Mouse (Mus musculus) layer of hippocampus, adult 9-10 months (tissue): ENCODE data around the gene Agpat1.

Source experiments
- DNase-seq: peaks from one replicate; pipeline ENCODE4 v3.0.0; 2022; ENCODE audit warnings: low spot score

Gene Agpat1

GRCm38 (mm10) chr17:34604061-34604508, at the start of gene Agpat1:
TSS of gene Agpat1 (plus strand) at chr17:34604262.
- peak; percentile 93 for DNase-seq

DNA sequence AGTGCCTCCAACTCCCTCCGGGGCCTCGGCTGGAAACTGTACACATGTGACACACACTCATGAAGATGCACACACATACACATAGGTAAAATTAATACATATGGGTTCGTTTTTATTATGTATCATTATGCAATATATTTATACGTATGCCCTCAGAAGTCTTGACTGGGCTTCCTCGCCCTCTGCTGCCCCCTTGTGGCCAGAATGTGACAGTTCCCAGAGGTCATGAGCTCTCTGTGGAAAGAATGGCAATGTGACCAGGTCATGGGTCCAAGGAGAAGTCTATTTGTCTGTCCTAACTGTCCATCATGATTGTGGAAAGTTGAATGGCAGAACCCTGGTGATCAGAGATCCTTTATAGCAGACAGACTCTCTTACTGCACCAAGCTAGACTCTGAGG, 48.6 kb upstream of the Agpat1 start:
- DNase-seq: peak; percentile 64

- DNase-seq: no peak
Measured at GRCm38 (mm10) chr17:34556406-34556805, 47.7 kb upstream of the Agpat1 start.

DNA sequence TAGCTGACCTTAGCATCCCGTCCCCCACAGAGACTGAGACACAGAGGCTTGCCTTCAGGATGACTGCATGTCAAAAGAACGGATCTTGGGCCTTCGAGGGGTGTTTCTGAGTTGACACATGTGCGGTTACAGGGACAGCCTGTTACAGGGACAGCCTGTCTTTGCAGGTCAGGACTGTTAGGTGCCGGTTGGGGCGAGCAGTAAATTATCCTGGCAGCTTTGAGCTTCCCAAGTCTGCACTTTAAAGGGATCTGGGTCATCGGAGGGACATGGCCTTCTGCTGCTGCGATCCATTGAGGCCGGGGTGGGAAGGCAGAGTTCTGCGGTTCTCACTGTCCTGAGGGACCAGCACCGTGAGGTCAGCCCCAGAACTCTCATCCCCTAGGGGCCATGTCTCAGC, 46.7 kb upstream of the Agpat1 start:
- no peak for DNase-seq

DNA sequence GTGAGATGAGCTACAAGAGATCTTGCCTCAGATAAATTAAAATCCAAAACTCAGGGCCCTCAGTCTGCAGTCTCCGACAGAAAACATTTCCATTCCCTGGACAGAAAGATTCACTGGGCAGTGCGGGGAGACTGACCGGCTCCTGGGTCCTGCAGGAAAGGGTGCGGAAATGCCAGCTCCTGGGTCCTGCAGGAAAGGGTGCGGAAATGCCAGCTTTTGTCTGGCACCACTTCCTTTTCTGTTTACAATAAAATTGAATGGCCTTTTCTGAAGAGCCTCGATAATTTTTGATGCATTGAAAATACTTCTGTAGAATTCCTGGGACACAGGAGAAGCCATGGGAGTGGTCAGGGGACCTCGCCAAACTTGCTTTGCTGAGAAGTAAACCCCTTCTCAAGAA, 44.9 kb upstream of the Agpat1 start:
- no peak for DNase-seq

- DNase-seq: no peak
Measured at GRCm38 (mm10) chr17:34559895-34560294, 44.2 kb upstream of the Agpat1 start.

GRCm38 (mm10) chr17:34560438-34560837, 43.6 kb upstream of the Agpat1 start:
- no peak for DNase-seq

- DNase-seq: no peak
Measured at GRCm38 (mm10) chr17:34561200-34561599, 42.9 kb upstream of the Agpat1 start.

GRCm38 (mm10) chr17:34562595-34562994, 41.5 kb upstream of the Agpat1 start:
- DNase-seq: no peak

DNA sequence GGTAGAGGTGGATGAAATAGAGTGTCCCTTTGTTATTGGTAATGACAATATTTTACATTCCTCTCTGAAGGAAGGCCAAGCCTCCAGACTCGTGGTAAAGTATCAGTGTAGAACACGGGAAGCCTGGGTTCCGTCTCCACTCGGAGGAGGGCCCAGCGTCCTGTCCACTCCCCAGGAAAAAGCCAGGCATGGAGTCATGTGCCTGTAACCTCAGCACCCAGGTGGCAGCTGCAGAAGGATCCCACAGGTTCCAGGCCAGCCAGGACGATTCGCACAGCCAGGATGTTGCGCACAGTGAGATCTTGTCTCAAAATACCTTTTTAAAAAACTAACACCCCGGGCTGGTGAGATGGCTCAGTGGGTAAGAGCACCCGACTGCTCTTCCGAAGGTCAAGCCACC, 40.7 kb upstream of the Agpat1 start:
- no peak for DNase-seq

DNA sequence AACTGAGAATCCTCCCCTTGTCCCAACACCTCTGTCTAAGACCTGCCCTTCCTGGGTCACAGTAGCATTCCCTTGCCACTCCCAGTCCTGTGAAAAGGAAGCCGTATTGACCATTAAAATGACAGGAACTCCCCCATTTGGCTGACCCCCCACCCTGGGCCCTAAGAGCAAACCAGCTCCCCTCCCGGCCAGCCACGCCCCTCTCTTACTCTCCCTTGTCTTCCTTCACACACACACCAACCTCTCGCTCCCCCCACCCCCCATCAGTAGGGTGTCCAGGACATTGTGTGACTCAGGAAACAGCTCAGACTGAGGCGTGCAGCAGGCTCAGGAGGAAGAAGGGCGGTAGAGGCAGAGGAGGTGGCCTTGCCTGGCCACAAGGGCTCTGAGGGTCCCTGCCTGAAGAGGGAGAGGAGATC, 40.0 kb upstream of the Agpat1 start, which contains the start of gene Notch4:
Gene Notch4 (plus strand): TSS at position 266 of the 419 bp plus-strand sequence.
- DNase-seq: no peak

GRCm38 (mm10) chr17:34564796-34565195, 39.3 kb upstream of the Agpat1 start:
- DNase-seq: no peak

DNA sequence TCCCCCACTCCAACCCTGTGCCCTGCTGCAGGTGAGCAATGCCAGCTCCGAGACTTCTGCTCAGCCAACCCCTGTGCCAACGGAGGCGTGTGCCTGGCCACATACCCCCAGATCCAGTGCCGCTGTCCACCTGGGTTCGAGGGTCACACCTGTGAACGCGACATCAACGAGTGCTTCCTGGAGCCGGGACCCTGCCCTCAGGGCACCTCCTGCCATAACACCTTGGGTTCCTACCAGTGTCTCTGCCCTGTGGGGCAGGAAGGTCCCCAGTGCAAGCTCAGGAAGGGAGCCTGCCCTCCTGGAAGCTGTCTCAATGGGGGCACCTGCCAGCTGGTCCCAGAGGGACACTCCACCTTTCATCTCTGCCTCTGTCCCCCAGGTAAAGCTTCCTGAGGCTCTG, 36.8 kb upstream of the Agpat1 start:
- no peak for DNase-seq

DNA sequence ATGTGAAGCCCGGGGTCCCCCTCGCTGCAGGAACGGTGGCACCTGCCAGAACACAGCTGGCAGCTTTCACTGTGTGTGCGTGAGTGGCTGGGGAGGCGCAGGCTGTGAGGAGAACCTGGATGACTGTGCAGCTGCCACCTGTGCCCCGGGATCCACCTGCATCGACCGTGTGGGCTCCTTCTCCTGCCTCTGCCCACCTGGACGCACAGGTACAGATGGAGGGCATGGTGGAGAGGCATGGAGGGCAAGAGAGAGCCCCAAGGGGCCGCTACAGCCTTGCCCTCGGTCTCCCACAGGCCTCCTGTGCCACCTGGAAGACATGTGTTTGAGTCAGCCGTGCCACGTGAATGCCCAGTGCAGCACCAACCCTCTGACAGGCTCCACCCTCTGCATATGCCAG, 35.6 kb upstream of the Agpat1 start:
- no peak for DNase-seq

GRCm38 (mm10) chr17:34569919-34570318, 34.1 kb upstream of the Agpat1 start:
- no peak for DNase-seq

GRCm38 (mm10) chr17:34571875-34572274, 32.2 kb upstream of the Agpat1 start:
- DNase-seq: no peak

DNA sequence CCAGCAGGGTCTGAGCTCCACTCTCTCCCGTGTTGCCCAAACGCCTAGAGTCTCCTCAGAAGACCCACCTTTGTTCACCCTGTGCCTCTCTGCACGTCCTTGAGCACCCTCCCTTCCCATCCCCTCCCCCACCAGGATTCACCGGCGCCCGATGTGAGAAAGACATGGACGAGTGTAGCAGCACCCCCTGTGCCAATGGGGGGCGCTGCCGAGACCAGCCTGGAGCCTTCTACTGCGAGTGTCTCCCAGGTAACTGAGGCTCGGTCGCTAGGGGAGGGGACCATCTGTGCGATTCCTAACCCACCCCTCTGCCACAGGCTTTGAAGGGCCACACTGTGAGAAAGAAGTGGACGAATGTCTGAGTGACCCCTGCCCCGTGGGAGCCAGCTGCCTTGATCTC, 31.7 kb upstream of the Agpat1 start:
- DNase-seq: no peak

DNA sequence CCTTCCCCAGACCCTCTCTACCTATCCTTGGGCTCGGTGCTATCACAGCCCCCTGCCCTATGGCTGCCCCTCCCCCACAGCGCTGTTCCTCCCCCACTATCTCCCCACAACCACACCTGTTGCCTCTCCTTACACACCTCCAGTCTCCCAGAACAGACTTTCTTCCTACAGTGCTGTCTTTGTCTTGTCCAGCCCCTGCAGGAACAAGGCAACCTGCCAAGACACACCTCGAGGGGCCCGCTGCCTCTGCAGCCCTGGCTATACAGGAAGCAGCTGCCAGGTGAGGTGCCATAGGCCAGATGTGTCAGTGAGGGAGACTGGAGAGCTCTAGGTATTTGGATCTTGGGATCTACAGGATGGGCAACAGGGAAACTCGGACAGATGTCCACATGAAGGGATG, 27.5 kb upstream of the Agpat1 start:
- DNase-seq: no peak

- DNase-seq: no peak
Measured at GRCm38 (mm10) chr17:34578070-34578469, 26.0 kb upstream of the Agpat1 start.

- no peak for DNase-seq
Measured at GRCm38 (mm10) chr17:34582528-34582927, 21.5 kb upstream of the Agpat1 start.

DNA sequence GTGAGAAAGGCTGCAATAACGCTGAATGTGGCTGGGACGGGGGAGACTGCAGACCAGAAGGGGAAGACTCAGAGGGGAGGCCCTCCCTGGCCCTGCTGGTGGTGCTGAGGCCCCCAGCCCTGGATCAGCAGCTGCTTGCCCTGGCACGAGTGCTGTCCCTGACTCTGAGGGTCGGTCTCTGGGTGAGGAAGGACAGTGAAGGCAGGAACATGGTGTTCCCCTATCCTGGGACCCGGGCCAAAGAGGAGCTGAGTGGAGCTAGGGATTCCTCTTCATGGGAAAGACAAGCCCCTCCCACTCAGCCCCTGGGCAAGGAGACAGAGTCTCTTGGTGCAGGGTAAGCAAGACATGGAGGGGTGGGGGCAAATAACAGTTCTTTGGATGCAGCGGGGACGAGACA, 20.7 kb upstream of the Agpat1 start:
- DNase-seq: no peak

DNA sequence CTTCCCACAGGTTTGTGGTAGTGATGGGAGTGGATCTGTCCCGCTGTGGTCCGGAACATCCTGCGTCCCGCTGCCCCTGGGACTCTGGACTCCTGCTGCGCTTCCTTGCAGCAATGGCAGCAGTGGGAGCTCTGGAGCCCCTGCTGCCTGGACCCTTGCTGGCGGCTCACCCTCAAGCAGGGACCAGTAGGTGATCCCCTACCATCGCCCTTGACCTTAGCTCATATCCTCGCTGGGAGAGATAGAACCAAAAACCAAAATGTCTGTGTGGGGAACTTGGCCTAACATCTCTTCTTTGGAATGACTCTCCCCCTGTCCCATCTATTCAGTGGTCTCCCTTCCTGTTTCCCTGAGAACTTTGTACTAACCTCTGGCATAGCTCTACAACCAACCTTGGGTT, 20.2 kb upstream of the Agpat1 start:
- no peak for DNase-seq

DNA sequence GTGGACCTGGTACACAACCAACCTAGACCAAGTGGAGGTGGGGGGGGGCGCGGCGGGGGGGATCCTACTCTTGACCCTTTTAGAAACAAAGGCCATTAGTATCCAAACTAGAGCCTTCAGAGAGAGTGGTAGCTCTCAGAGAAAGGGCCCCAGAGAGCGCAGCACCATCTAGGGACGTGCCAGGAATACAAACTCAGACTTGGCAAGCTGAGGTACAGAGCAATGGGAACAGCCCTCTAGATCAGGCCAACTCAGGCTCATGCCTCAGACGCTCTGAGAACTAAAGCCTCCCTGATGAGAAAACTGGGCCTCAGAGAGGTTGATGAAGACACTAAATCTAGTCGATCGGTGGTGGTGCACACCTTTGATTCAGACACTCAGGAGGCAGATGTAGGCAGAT, 18.9 kb upstream of the Agpat1 start:
- DNase-seq: no peak

DNA sequence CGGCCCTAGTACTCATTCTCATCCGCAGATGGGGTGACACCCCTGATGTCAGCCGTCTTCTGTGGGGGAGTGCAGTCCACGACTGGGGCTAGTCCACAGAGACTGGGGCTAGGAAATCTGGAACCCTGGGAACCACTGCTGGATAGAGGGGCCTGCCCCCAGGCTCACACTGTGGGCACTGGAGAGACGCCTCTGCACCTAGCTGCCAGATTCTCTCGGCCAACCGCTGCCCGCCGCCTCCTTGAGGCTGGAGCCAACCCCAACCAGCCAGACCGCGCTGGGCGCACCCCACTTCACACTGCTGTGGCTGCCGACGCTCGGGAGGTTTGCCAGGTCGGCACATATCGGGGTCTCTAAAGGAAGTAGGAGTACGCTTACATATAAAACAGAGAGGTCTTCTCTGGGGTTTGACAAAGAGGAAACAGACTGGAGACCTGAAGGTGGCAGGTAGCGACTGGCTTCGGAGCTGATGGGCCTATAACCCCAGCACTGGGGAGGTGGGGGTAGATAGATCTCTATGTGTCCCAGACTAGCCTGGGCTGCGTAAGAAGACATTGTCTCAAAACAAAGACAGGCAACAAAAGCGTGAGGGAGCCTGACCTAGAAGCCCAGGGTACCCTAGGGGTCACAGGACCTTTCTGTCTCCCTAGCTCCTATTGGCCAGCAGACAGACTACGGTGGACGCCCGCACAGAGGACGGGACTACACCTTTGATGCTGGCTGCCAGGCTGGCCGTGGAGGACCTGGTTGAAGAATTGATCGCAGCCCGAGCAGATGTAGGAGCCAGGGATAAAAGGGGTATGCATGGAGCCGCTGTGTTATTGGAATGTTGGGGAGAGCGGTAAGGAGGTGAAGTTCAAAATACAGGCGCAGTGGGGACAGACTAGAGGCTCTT, 17.9 kb upstream of the Agpat1 start:
- DNase-seq: no peak
